Mouse (Mus musculus): ENCODE measurements at regions not wholly inside any gene's neighbourhood (a gene's known extent, or its start where the extent isn't known, plus 50 kb on each side); places are given as distances from the start of the nearest gene placed in this dataset.

DNA sequence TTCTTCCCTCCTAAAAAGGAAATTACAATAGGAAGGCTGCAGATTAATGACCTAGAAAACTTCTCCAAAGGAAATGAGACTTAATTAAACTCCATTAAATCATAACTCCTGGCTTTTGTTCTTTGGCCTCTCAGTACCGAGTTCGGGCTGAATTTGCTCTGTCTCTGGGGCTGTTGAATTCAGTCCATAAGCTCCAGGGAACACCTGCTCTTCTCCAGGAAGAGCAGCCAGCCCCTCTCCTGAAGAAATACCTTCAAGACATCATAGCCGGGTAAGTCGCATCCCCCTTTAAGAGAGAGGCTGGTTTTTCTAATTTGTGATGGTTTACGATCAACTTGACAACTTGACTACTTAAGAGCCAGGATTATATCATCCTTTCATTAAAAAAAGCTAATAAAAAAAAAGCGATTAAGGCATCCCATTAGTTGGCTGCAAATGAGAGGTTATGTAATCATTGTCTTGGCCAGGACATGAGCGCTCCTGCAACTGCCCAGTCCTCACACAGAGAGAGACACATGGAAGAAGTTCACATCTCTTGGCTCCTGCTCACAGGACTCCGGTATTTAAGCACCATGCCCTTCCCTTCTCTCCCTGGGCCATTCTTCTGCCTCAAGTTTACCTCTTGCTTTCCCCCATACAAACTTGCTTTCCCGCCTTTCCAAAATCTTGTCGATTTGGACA, 524.0 kb upstream of the Adam5 start:
- Histone ChIP-seq H3K27me3 (ENCODE audit: control insufficient read depth, insufficient read depth, low read length) (no peaks in the 10 kb centered on the region), H3K36me3 (ENCODE audit: control insufficient read depth, insufficient read depth, low read length) (no peaks in the 10 kb centered on the region), H3K27ac (ENCODE audit: insufficient read depth, low read length) (no peak overlapping the region), H3K4me1 (ENCODE audit: control insufficient read depth, insufficient read depth, insufficient read length) (no peaks in the 10 kb centered on the region), H3K4me3 (ENCODE audit: extremely low read depth, insufficient read depth, insufficient read length) (no peak overlapping the region)
- no peak for TF ChIP-seq POLR2A (IDR thresholded peaks at IDR 0.05; ENCODE audit: low read depth, low read length)
- no peak for TF ChIP-seq CTCF (IDR thresholded peaks at IDR 0.05; ENCODE audit: extremely low read depth, insufficient read depth, insufficient read length, insufficient replicate concordance)
- 91% methylated on average over 10 of the region's 10 CpGs for WGBS
- no peak for DNase-seq (ENCODE audit: low read depth in 1 of 2, low spot score in 2 of 2)

DNA sequence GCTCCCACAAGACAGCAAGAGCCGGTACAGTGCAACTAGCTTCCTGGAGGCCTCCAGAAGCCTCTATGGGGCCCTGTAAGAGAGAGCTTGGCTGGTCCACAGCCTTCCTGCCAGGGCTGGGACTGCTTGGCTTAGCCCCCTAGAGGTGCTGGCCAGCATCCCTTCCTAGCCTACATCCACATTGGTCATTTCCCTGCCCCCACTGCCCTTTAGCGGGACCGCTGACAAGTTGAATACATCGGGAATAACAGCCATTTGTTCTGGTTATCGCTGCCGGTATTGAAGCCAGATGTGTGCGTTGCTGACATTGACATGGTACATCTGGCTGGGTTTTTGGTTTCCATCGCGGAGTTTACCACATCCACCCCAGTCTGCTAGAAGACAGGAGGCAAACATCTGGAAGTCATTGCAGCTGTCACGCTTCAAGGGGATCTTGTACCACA, 519.0 kb upstream of the Adam5 start:
- Histone ChIP-seq H3K4me1 (ENCODE audit: control insufficient read depth, insufficient read depth, insufficient read length) (no peaks in the 10 kb centered on the region), H3K36me3 (ENCODE audit: control insufficient read depth, insufficient read depth, low read length) (no peaks in the 10 kb centered on the region), H3K27me3 (ENCODE audit: control insufficient read depth, insufficient read depth, low read length) (no peaks in the 10 kb centered on the region), H3K4me3 (ENCODE audit: extremely low read depth, insufficient read depth, insufficient read length) (no peak overlapping the region), H3K27ac (ENCODE audit: insufficient read depth, low read length) (no peak overlapping the region)
- WGBS, result 86% methylated on average over 10 of the region's 10 CpGs
- TF ChIP-seq POLR2A (IDR thresholded peaks at IDR 0.05; ENCODE audit: low read depth, low read length), result no peak
- TF ChIP-seq CTCF (IDR thresholded peaks at IDR 0.05; ENCODE audit: extremely low read depth, insufficient read depth, insufficient read length, insufficient replicate concordance), result no peak
- DNase-seq (ENCODE audit: low read depth in 1 of 2, low spot score in 2 of 2), result no peak

DNA sequence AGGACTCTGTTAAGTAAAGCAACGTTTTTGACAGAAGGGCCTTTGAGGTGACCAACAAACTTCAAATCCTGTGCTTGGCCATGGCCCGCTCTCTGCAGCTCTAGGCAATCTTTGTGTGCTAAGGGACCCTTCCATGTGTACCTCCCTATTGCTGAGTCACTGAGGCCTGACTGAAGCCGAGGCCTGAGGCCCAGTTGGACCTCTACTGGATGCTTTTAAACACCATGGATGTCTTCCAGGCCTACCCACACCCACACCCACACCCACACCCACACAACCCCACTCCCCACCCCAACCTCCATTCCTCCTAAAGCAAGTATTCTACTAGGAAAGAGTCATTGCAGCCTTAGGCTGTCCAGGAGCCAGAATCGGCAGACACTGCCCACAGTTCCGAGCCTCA, 518.3 kb upstream of the Adam5 start:
- no peaks in the 10 kb centered on the region for H3K36me3 ChIP-seq (ENCODE audit: control insufficient read depth, insufficient read depth, low read length)
- TF ChIP-seq POLR2A (IDR thresholded peaks at IDR 0.05; ENCODE audit: low read depth, low read length), result no peak
- no peak for TF ChIP-seq CTCF (IDR thresholded peaks at IDR 0.05; ENCODE audit: extremely low read depth, insufficient read depth, insufficient read length, insufficient replicate concordance)
- 86% methylated on average over 5 of the region's 5 CpGs for WGBS
- no peak for DNase-seq (ENCODE audit: low read depth in 1 of 2, low spot score in 2 of 2)
- no peaks in the 10 kb centered on the region for H3K4me1 ChIP-seq (ENCODE audit: control insufficient read depth, insufficient read depth, insufficient read length)
- H3K4me3 ChIP-seq (ENCODE audit: extremely low read depth, insufficient read depth, insufficient read length), result no peak overlapping the region
- H3K27me3 ChIP-seq (ENCODE audit: control insufficient read depth, insufficient read depth, low read length), result no peaks in the 10 kb centered on the region
- no peak overlapping the region for H3K27ac ChIP-seq (ENCODE audit: insufficient read depth, low read length)

DNA sequence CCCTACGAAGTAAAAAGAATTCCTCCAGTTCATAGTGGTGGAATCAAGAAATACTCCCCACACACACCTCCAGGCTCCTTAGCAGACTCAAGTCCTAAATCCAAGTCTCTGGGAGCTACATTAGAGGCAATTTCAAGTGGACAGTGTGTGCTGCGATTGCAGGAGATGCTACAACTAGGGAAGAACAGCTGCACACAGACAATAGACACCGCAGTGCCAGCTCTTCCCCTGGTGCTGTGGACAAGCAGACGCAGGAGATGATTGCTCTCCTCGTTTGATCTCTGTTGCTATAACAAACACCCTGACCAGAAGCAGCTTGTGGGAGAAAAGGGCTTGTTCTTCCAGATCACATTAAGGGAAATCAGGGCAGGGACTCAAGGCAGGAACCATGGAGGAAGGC, 517.1 kb upstream of the Adam5 start:
- TF ChIP-seq CTCF (IDR thresholded peaks at IDR 0.05; ENCODE audit: extremely low read depth, insufficient read depth, insufficient read length, insufficient replicate concordance), result no peak
- no peak for TF ChIP-seq POLR2A (IDR thresholded peaks at IDR 0.05; ENCODE audit: low read depth, low read length)
- DNase-seq (ENCODE audit: low read depth in 1 of 2, low spot score in 2 of 2), result no peak
- 86% methylated on average over 5 of the region's 5 CpGs for WGBS
- no peaks in the 10 kb centered on the region for H3K27me3 ChIP-seq (ENCODE audit: control insufficient read depth, insufficient read depth, low read length)
- no peaks in the 10 kb centered on the region for H3K36me3 ChIP-seq (ENCODE audit: control insufficient read depth, insufficient read depth, low read length)
- H3K27ac ChIP-seq (ENCODE audit: insufficient read depth, low read length), result no peak overlapping the region
- H3K4me3 ChIP-seq (ENCODE audit: extremely low read depth, insufficient read depth, insufficient read length), result no peak overlapping the region
- no peaks in the 10 kb centered on the region for H3K4me1 ChIP-seq (ENCODE audit: control insufficient read depth, insufficient read depth, insufficient read length)

DNA sequence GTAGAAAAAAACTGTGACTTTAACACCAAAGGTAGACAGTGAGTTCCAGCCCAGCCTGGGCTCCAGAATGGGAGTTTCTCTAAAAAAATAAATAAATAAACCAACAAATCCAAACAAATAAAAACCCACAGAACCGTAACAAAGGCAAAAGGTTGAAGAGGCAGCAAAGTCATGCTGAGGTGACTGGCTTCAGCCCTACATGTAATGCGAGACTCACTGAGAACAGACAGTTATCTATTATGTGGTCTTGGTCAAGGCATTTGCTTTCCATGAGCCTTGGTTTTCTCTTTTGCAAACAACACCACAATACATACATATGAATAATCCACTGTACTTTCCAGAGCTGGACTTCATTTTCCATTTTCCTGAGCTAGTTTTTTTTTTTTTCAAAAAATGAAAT, 516.6 kb upstream of the Adam5 start:
- WGBS, result 94% methylated on average over 2 of the region's 2 CpGs
- no peaks in the 10 kb centered on the region for H3K27me3 ChIP-seq (ENCODE audit: control insufficient read depth, insufficient read depth, low read length)
- no peaks in the 10 kb centered on the region for H3K4me1 ChIP-seq (ENCODE audit: control insufficient read depth, insufficient read depth, insufficient read length)
- TF ChIP-seq CTCF (IDR thresholded peaks at IDR 0.05; ENCODE audit: extremely low read depth, insufficient read depth, insufficient read length, insufficient replicate concordance), result no peak
- TF ChIP-seq POLR2A (IDR thresholded peaks at IDR 0.05; ENCODE audit: low read depth, low read length), result no peak
- H3K36me3 ChIP-seq (ENCODE audit: control insufficient read depth, insufficient read depth, low read length), result no peaks in the 10 kb centered on the region
- no peak overlapping the region for H3K27ac ChIP-seq (ENCODE audit: insufficient read depth, low read length)
- H3K4me3 ChIP-seq (ENCODE audit: extremely low read depth, insufficient read depth, insufficient read length), result no peak overlapping the region
- DNase-seq (ENCODE audit: low read depth in 1 of 2, low spot score in 2 of 2), result no peak

DNA sequence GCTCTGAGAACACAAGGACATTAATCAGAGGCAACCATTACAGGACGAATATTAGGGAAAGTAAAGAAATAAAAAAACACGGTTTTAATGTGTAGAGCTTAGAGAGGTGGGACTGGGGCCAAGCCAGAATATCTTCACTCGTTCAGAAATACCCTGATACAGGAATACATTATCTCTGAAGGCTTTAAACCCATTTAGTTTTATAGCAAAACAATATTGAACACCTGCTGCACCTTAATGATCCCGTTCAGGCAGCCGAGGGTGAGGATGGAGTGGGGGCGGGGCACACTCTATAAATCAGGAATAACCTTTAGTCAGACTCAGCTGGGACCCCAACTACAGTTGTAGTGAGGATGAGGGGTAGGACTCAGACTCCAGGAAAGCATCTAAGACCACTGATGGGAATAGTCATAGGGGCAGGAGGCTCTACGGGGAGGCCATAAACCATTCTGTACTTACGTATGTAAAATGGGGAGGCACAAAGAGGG, 508.0 kb upstream of the Adam5 start:
- no peak for DNase-seq (ENCODE audit: low read depth in 1 of 2, low spot score in 2 of 2)
- Histone ChIP-seq H3K36me3 (ENCODE audit: control insufficient read depth, insufficient read depth, low read length) (no peaks in the 10 kb centered on the region), H3K27ac (ENCODE audit: insufficient read depth, low read length) (no peak overlapping the region), H3K4me1 (ENCODE audit: control insufficient read depth, insufficient read depth, insufficient read length) (no peaks in the 10 kb centered on the region), H3K27me3 (ENCODE audit: control insufficient read depth, insufficient read depth, low read length) (no peaks in the 10 kb centered on the region), H3K4me3 (ENCODE audit: extremely low read depth, insufficient read depth, insufficient read length) (no peak overlapping the region)
- TF ChIP-seq POLR2A (IDR thresholded peaks at IDR 0.05; ENCODE audit: low read depth, low read length), result no peak
- no peak for TF ChIP-seq CTCF (IDR thresholded peaks at IDR 0.05; ENCODE audit: extremely low read depth, insufficient read depth, insufficient read length, insufficient replicate concordance)
- WGBS, result 78% methylated on average over 8 of the region's 8 CpGs

DNA sequence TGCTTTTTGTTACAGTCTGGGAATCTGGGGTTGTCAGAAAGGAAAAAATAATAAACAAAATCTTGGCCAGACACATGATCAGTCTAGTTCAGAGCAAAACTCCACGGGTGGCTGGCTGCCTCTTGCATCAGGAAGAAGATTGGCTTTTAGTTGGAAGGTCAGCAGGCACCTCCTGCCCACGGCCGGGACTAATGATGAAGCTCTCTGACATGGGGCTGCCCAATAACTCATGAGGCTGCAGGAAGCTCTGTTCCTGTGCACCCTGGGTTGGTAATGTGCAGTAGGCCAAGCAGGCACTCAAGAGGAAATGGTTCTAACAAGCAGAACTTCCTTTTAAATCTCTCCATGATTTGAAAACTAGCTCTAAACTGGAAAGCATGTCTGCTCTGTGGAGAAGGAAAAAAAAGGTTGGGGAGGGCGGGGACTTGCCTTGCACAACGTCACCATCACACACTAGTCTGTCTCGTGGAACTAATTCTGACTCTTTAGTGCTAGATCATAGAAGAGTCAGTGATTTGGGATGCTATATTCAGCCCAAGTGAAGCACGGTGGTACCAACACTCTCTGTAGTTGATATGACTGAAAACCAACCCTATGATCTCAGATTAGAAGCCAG, 507.1 kb upstream of the Adam5 start:
- WGBS, result 9% methylated on average over 7 of the region's 7 CpGs
- DNase-seq (ENCODE audit: low read depth in 1 of 2, low spot score in 2 of 2), result no peak
- H3K4me3 ChIP-seq (ENCODE audit: extremely low read depth, insufficient read depth, insufficient read length), result no peak overlapping the region
- H3K27ac ChIP-seq (ENCODE audit: insufficient read depth, low read length), result no peak overlapping the region
- no peaks in the 10 kb centered on the region for H3K4me1 ChIP-seq (ENCODE audit: control insufficient read depth, insufficient read depth, insufficient read length)
- TF ChIP-seq CTCF (IDR thresholded peaks at IDR 0.05; ENCODE audit: extremely low read depth, insufficient read depth, insufficient read length, insufficient replicate concordance) (no peak), POLR2A (IDR thresholded peaks at IDR 0.05; ENCODE audit: low read depth, low read length) (no peak)
- no peaks in the 10 kb centered on the region for H3K36me3 ChIP-seq (ENCODE audit: control insufficient read depth, insufficient read depth, low read length)
- no peaks in the 10 kb centered on the region for H3K27me3 ChIP-seq (ENCODE audit: control insufficient read depth, insufficient read depth, low read length)
